Mouse (Mus musculus) monocyte, adult 5-6 weeks (primary cell): ENCODE measurements at regions not wholly inside any gene's neighbourhood (a gene's known extent, or its start where the extent isn't known, plus 50 kb on each side); places are given as distances from the start of the nearest gene placed in this dataset.

ENCODE experiments used
- ATAC-seq: fragments of 153-309, 156-312 bp; replicated peaks from 2 replicates; pipeline ENCODE4 v1.8.0; 2017; ENCODE audit warnings: mild to moderate bottlenecking; ENCODE audit not compliant: low TSS enrichment, insufficient number of reproducible peaks, severe bottlenecking, poor library complexity, low FRiP score

- ATAC-seq, result no peak
These were observed 71.7 kb upstream of the Klf4 start for GRCm38 (mm10) chr4:55603821-55604435.

- no peak for ATAC-seq
These were observed 62.9 kb upstream of the Klf4 start for GRCm38 (mm10) chr4:55595203-55595602.

GRCm38 (mm10) chr4:55594699-55595098 lies 62.4 kb upstream of the Klf4 start:
- no peak for ATAC-seq

DNA sequence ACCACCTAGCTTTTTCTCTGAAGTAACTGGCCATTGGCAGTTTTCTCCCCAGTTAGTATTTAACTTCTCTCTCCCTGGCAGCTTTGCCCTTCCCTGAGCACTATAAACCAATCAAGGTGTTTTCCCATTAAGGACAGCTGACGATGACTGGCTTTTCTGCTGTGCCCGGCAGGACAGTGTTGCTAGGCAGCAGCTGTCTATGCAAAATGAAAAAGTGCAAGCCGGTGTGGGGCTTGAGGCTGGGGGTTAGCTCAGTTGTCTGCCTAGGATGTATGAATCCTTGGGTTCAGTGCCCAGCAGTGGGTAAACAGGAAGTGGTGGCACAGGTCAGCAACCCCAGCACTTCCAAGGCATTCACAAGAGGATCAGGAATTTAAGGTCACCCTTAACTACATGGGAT lies 60.9 kb upstream of the Klf4 start:
- no peak for ATAC-seq

GRCm38 (mm10) chr4:55586212-55586611 lies 53.9 kb upstream of the Klf4 start:
- ATAC-seq, result no peak

DNA sequence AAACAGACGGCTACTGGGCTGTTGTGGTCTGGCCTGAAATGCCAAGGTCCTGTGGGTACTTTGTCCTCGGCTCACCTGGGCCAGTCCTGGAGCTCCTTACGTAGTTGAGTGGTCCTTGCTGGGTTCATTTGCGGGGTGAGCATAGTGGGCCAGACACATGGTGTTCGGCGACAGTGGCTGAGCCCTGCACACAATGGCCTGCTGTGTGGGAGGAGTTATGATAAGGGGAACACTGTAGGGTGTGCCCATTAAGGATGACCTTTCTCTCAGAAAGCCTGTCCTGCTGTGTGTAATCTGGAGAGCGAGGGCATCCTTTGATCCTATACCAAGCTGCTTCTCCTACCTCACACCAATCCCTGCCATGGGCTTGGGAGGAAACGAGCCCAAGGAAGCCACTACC lies 51.3 kb upstream of the Klf4 start:
- peak; percentile 91 for ATAC-seq
